Mouse (Mus musculus) bone marrow macrophage, adult 2 months (primary cell): Measurements from ENCODE around the gene Sel1l3. TPM values are rescaled to one million over a fixed set of nuclear protein-coding genes. Genes with fewer than 3 reads are reported as not detected.

Experiments used
- H3K27ac ChIP-seq: 2 replicates; pipeline ENCODE4 v1.5.1; 2012; ENCODE audit warnings: low read depth, low read length; ENCODE audit not compliant: insufficient read depth
- H3K4me1 ChIP-seq: 2 replicates; pipeline ENCODE4 v1.6.1; 2012; ENCODE audit warnings: low read length; ENCODE audit not compliant: control insufficient read depth, insufficient read depth
- H3K4me3 ChIP-seq: 2 replicates; pipeline ENCODE4 v1.5.1; 2012; ENCODE audit warnings: mild to moderate bottlenecking, low read length, moderate library complexity; ENCODE audit not compliant: insufficient read depth
- CTCF ChIP-seq: IDR thresholded peaks from 2 replicates; pipeline ENCODE4 v1.5.1; 2012; ENCODE audit warnings: low read depth, mild to moderate bottlenecking, low read length, moderate library complexity
- POLR2A ChIP-seq: IDR thresholded peaks from 2 replicates; pipeline ENCODE4 v1.6.1; 2012; ENCODE audit warnings: mild to moderate bottlenecking, low read depth, low read length, borderline replicate concordance
- polyA plus RNA-seq: library from polyadenylated mRNA; stranded (reverse); fragments of >200 nt; gene quantifications from 2 replicates; pipeline ENCODE4 v1.2.4, GENCODE M21; 2012; ENCODE audit not compliant: missing spikeins, insufficient read depth, insufficient read length

The Sel1l3 gene
- polyA plus RNA-seq, 1 experiment: 9.2 TPM

GRCm38 (mm10) chr5:53148160-53148923, 65.4 kb downstream of the Sel1l3 start:
- no peak overlapping the region for H3K4me3 ChIP-seq
- TF ChIP-seq POLR2A (no peak), CTCF (no peak)

GRCm38 (mm10) chr5:53147418-53147817, 66.3 kb downstream of the Sel1l3 start:
- no peak overlapping the region for H3K27ac ChIP-seq
- TF ChIP-seq POLR2A: no peak
- TF ChIP-seq CTCF: no peak
- H3K4me1 ChIP-seq: peaks cover 4% of the 10 kb centered on the region; the same call in 1 of the 2 replicates
- no peak overlapping the region for H3K4me3 ChIP-seq

More at GRCm38 (mm10) chr5:53148160-53148923, 65.4 kb downstream of the Sel1l3 start:
- Histone ChIP-seq H3K27ac (no peak overlapping the region), H3K4me1 (peaks cover 4% of the 10 kb centered on the region; the same call in 1 of the 2 replicates)

- Histone ChIP-seq H3K4me1 (peaks cover 4% of the 10 kb centered on the region; the same call in 1 of the 2 replicates), H3K4me3 (no peak overlapping the region), H3K27ac (no peak overlapping the region)
- TF ChIP-seq CTCF (no peak), POLR2A (no peak)
Observed at GRCm38 (mm10) chr5:53146684-53147061, 67.1 kb downstream of the Sel1l3 start.

GRCm38 (mm10) chr5:53146049-53146683, 67.6 kb downstream of the Sel1l3 start:
- no peak for TF ChIP-seq POLR2A
- TF ChIP-seq CTCF: no peak
- H3K4me3 ChIP-seq: no peak overlapping the region
- no peak overlapping the region for H3K27ac ChIP-seq
- H3K4me1 ChIP-seq: peaks cover 4% of the 10 kb centered on the region; the same call in 1 of the 2 replicates

GRCm38 (mm10) chr5:53142587-53142986, 71.1 kb downstream of the Sel1l3 start:
- H3K27ac ChIP-seq: no peak overlapping the region
- no peak for TF ChIP-seq CTCF
- TF ChIP-seq POLR2A: no peak
- no peak overlapping the region for H3K4me3 ChIP-seq
- peaks cover 4% of the 10 kb centered on the region; the same call in 1 of the 2 replicates for H3K4me1 ChIP-seq

GRCm38 (mm10) chr5:53140158-53140927, 73.4 kb downstream of the Sel1l3 start:
- TF ChIP-seq CTCF (no peak), POLR2A (no peak)
- H3K4me3 ChIP-seq: no peak overlapping the region
- H3K27ac ChIP-seq: no peak overlapping the region
- H3K4me1 ChIP-seq: no peaks in the 10 kb centered on the region

- H3K4me3 ChIP-seq: no peak overlapping the region
- H3K4me1 ChIP-seq: no peaks in the 10 kb centered on the region
- TF ChIP-seq CTCF (no peak), POLR2A (no peak)
- no peak overlapping the region for H3K27ac ChIP-seq
Observed at GRCm38 (mm10) chr5:53139566-53139965, 74.2 kb downstream of the Sel1l3 start.

- H3K4me3 ChIP-seq: no peak overlapping the region
- TF ChIP-seq CTCF (no peak), POLR2A (no peak)
- H3K4me1 ChIP-seq: no peaks in the 10 kb centered on the region
- no peak overlapping the region for H3K27ac ChIP-seq
Observed at GRCm38 (mm10) chr5:53139140-53139539, 74.6 kb downstream of the Sel1l3 start.

- no peak overlapping the region for H3K4me3 ChIP-seq
- H3K4me1 ChIP-seq: no peaks in the 10 kb centered on the region
- H3K27ac ChIP-seq: no peak overlapping the region
- no peak for TF ChIP-seq POLR2A
Observed at GRCm38 (mm10) chr5:53138025-53138424, 75.7 kb downstream of the Sel1l3 start.

GRCm38 (mm10) chr5:53135984-53136383, 77.7 kb downstream of the Sel1l3 start:
- H3K27ac ChIP-seq: no peak overlapping the region
- no peak overlapping the region for H3K4me3 ChIP-seq
- TF ChIP-seq CTCF: no peak
- no peak for TF ChIP-seq POLR2A
- no peaks in the 10 kb centered on the region for H3K4me1 ChIP-seq
